Mouse (Mus musculus) brain, adult 10 weeks (tissue): ENCODE data around the gene Phf23. TPM values are rescaled to one million over a fixed set of nuclear protein-coding genes. Genes with fewer than 3 reads are reported as not detected.

ENCODE experiments used
- polyA plus RNA-seq: library from polyadenylated mRNA; stranded (reverse); fragments of 350-450 nt; fragmentation: Illumina TruSeq; extraction: RNeasy Lipid Tissue Mini Kit (QIAGEN cat#74804); gene quantifications from one replicate; pipeline ENCODE4 v1.2.3, GENCODE M21; 2015; ENCODE audit warnings: low read depth, low replicate concordance

Phf23 gene
- 56.1 TPM for polyA plus RNA-seq

DNA sequence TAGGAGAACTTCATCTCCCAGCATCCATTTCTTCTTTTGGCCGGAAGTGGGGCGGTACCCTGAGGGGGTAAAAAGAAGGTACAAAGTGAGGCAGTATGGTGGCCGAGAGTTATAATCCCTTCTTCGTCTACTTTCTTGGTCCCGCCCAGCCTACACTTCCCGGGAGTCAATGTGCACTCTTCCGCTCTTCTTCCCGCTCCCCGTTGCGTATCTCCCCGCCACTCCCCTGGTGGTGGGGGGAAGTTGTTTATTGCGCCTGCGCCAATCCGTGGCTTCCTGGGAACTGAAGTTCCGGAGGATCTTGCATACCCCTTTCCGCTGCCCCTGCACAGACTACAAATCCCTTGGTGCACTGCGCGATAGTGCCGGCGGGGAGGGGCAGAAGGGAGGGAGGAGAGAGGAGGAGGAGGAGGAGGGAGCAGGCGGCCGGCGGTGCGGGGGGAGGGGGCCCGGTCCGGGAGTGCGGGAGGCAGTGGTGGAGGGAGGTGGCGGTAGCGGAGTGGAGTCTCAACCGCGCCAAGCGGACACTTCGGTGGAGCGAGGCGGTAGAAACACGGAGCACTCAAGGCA is at the start of gene Phf23:
Gene Phf23 (plus strand): TSS at position 387 of the 570 bp plus-strand sequence.

GRCm38 (mm10) chr11:69948066-69948762 is 47.4 kb upstream of the Phf23 start, which contains the start of gene Slc2a4:
TSS of gene Slc2a4 (minus strand) at chr11:69948188.

DNA sequence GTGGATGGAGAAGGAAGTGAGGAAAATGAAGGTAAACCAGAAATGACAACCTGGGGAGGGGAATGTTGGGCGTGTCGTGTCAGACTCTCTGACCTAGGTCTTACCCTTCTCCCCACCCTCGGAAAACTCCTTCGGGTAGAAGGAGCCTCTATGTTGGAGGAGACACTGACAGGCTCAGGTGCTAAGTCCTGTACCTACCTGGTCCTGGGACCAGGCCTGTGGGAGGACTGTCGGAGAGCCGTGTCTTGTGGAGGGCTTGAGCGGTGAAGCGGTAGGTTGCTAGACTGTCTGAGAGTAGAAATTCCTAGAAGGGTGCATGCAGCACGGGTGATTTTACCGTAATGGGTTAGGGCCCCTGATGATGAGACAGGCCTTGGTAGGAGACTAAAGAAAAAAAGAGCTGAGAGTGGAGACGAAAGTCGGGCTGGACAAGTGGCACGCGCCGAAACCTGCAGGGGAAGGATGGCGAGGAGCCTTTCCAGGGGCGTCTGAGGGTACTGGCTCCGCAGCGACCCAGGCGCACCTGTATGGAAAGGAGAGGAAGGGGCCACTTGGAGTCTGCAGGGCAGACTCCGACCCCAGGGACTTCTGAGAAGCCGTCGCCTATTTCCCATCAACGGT is 30.8 kb upstream of the Phf23 start, which contains the start of gene Cldn7:
Gene Cldn7 (plus strand): TSS at position 130 of the 621 bp plus-strand sequence.

GRCm38 (mm10) chr11:69981141-69981762 is 14.3 kb upstream of the Phf23 start, which contains the start of gene Ctdnep1:
TSS of gene Ctdnep1 (plus strand) at chr11:69981156.

GRCm38 (mm10) chr11:69982225-69982624 is 13.4 kb upstream of the Phf23 start, which contains the start of gene Elp5:
TSS of gene Elp5 (minus strand) at chr11:69982517.

GRCm38 (mm10) chr11:69990850-69991691 is 4.5 kb upstream of the Phf23 start, which contains the start of gene Gabarap:
TSS of gene Gabarap (plus strand) at chr11:69991143.

GRCm38 (mm10) chr11:70000396-70000898 is 4.9 kb downstream of the Phf23 start, which contains the start of gene Dvl2:
TSS of gene Dvl2 (plus strand) at chr11:70000595.

DNA sequence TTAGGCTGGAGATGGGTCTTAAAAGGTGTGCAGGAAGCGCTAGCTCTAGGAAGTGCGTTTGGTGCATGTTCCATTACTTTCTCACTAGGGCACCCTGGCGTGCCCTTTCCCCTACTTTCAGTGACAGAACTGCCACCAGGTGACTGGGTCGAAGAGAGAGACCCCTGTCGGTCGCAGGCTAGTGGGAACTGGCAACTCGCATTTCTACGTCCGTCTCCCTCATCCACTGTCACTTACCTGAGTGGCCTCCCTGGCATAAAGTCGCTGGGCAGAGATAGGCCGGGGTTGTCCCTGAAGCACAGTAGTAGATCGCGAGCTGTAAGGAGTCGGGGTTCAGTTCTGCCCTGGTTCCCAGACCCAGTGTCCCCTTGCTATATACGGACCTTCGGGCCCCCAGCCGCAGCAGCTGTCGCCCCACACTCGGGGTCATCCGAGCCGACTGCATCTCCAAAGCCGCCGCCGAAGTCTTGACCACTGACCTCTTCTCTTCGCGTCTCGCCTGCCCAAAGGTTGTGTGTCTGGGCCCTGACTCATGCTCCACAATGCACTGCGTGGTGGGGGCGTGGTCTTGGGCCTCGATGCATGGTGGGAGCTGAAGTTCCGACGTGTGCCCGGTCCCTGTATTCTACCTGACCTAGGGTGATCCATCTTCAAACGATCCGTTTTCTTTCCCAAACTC is 19.4 kb downstream of the Phf23 start, which contains the start of gene Acadvl:
Gene Acadvl (minus strand): TSS at position 532 of the 679 bp plus-strand sequence.

DNA sequence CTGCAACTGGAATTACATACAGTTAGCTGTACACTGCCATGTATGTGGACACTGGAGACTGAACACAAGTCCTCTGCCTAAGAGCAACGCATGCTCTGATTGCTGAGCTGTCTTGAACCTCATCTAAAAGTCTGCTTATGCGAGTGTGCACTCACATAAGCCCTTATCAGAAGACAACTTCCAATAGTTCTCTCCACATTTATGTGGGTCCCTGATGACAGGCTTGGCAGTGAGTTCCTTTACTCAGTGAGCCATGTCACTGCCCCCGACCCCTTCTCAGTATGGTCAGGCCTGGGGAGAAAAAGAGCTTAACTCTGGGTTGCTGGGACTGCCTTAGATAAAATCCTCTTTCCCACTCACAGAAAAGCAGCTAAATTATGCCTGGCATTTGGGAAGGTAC is 21.1 kb downstream of the Phf23 start, which contains the start of gene Dlg4:
Gene Dlg4 (plus strand): TSS at position 274 of the 400 bp plus-strand sequence.

Other genes with a start within 250 kb of the Phf23 start
- gene Polr2a, start 237.1 kb upstream of the Phf23 start, polyA plus RNA-seq = 26.2 TPM
- not detected for gene Slc35g3, start 233.8 kb upstream of the Phf23 start, polyA plus RNA-seq
- gene Zbtb4, start 229.9 kb upstream of the Phf23 start, polyA plus RNA-seq = 61.8 TPM
- gene Chrnb1, start 199.8 kb upstream of the Phf23 start, polyA plus RNA-seq = 0.61 TPM
- gene Fgf11, start 193.9 kb upstream of the Phf23 start, polyA plus RNA-seq = 16.9 TPM
- not detected for gene Tmem102, start 190.2 kb upstream of the Phf23 start, polyA plus RNA-seq
- not detected for gene Gm39566, start 180.5 kb upstream of the Phf23 start, polyA plus RNA-seq
- not detected for gene Spem2, start 177.3 kb upstream of the Phf23 start, polyA plus RNA-seq
- not detected for gene Spem1, start 173.6 kb upstream of the Phf23 start, polyA plus RNA-seq
- gene Nlgn2, start 158.0 kb upstream of the Phf23 start, polyA plus RNA-seq = 101 TPM
- gene Tmem256, start 157.3 kb upstream of the Phf23 start, polyA plus RNA-seq = 280 TPM
- 18.8 TPM for gene Plscr3, start 149.4 kb upstream of the Phf23 start, polyA plus RNA-seq
- gene Tnk1, start 137.0 kb upstream of the Phf23 start, polyA plus RNA-seq = not detected
- gene Tmem95, start 117.8 kb upstream of the Phf23 start, polyA plus RNA-seq = not detected
- 1.7 TPM for gene Kctd11, start 114.4 kb upstream of the Phf23 start, polyA plus RNA-seq
- not detected for gene Acap1, start 100.2 kb upstream of the Phf23 start, polyA plus RNA-seq
- 0.33 TPM for gene 2810408A11Rik, start 94.8 kb upstream of the Phf23 start, polyA plus RNA-seq
- 63.2 TPM for gene Neurl4, start 94.7 kb upstream of the Phf23 start, polyA plus RNA-seq
- gene Gps2, start 81.9 kb upstream of the Phf23 start, polyA plus RNA-seq = 35.4 TPM
- gene Eif5a, start 73.8 kb upstream of the Phf23 start, polyA plus RNA-seq = 640 TPM
- gene Ybx2, start 60.0 kb upstream of the Phf23 start, polyA plus RNA-seq = 4.8 TPM
- gene Slc2a4, start 47.6 kb upstream of the Phf23 start, polyA plus RNA-seq = 1.4 TPM
- gene Cldn7, start 31.0 kb upstream of the Phf23 start, polyA plus RNA-seq = not detected
- gene Ctdnep1, start 14.6 kb upstream of the Phf23 start, polyA plus RNA-seq = 108 TPM
- 115 TPM for gene Elp5, start 13.3 kb upstream of the Phf23 start, polyA plus RNA-seq
- gene Gabarap, start 4.6 kb upstream of the Phf23 start, polyA plus RNA-seq = 346 TPM
- gene Dvl2, start 4.8 kb downstream of the Phf23 start, polyA plus RNA-seq = 17.5 TPM
- gene Acadvl, start 19.6 kb downstream of the Phf23 start, polyA plus RNA-seq = 53.6 TPM
- 491 TPM for gene Dlg4, start 21.2 kb downstream of the Phf23 start, polyA plus RNA-seq
- gene Asgr1, start 58.3 kb downstream of the Phf23 start, polyA plus RNA-seq = 2.2 TPM
- not detected for gene Asgr2, start 96.9 kb downstream of the Phf23 start, polyA plus RNA-seq
- gene Mgl2, start 134.6 kb downstream of the Phf23 start, polyA plus RNA-seq = 0.80 TPM
- 1.3 TPM for gene Clec10a, start 160.4 kb downstream of the Phf23 start, polyA plus RNA-seq
- 23.4 TPM for gene Slc16a11, start 217.0 kb downstream of the Phf23 start, polyA plus RNA-seq
- gene Slc16a13, start 225.3 kb downstream of the Phf23 start, polyA plus RNA-seq = 4.6 TPM
- gene Bcl6b, start 234.0 kb downstream of the Phf23 start, polyA plus RNA-seq = 0.76 TPM
- gene 0610010K14Rik, start 242.1 kb downstream of the Phf23 start, polyA plus RNA-seq = 55.7 TPM
- 9.0 TPM for gene Gm21988, start 244.1 kb downstream of the Phf23 start, polyA plus RNA-seq
- gene Rnasek, start 244.1 kb downstream of the Phf23 start, polyA plus RNA-seq = 441 TPM